Mouse (Mus musculus): Measurements from ENCODE around the gene Hdac1.

GRCm38 (mm10) chr4:129500607-129501566 lies 41.6 kb downstream of the Hdac1 start:
- TF ChIP-seq CTCF (IDR thresholded peaks at IDR 0.05) (peak; percentile 6; the same call in 1 of the 2 replicates), EP300 (IDR thresholded peaks at IDR 0.05) (no peak)

Data from lung, postnatal 0 days (tissue).